Mouse (Mus musculus) right cerebral cortex, postnatal 25 days (tissue): ENCODE results near the gene Gfm1.

ENCODE experiments used
- DNase-seq: peaks from one replicate; pipeline ENCODE4 v3.0.0; 2022

Gfm1 gene

GRCm38 (mm10) chr3:67429999-67430380 lies at the start of gene Gfm1:
TSS of gene Gfm1 (plus strand) at chr3:67430096.
- DNase-seq, result peak; percentile 88

GRCm38 (mm10) chr3:67429338-67429998 lies 428 bp upstream of the Gfm1 start:
- DNase-seq, result no peak

GRCm38 (mm10) chr3:67434011-67434410 lies 4.1 kb downstream of the Gfm1 start:
- DNase-seq, result no peak

GRCm38 (mm10) chr3:67447143-67447542 lies 17.2 kb downstream of the Gfm1 start:
- no peak for DNase-seq

GRCm38 (mm10) chr3:67449660-67450059 lies 19.8 kb downstream of the Gfm1 start:
- peak; percentile 18 for DNase-seq

GRCm38 (mm10) chr3:67450601-67451210 lies 20.8 kb downstream of the Gfm1 start:
- DNase-seq, result no peak

GRCm38 (mm10) chr3:67459881-67460280 lies 30.0 kb downstream of the Gfm1 start:
- no peak for DNase-seq

- DNase-seq, result no peak
Measured at GRCm38 (mm10) chr3:67462015-67462414, 32.1 kb downstream of the Gfm1 start.

- DNase-seq, result no peak
Measured at GRCm38 (mm10) chr3:67462578-67462977, 32.7 kb downstream of the Gfm1 start.

- DNase-seq, result no peak
Measured at GRCm38 (mm10) chr3:67463001-67463400, 33.1 kb downstream of the Gfm1 start.

GRCm38 (mm10) chr3:67463450-67464372 lies 33.8 kb downstream of the Gfm1 start, which contains the start of gene Lxn:
TSS of gene Lxn (minus strand) at chr3:67463926.
- DNase-seq, result peak; percentile 81

- no peak for DNase-seq
Measured at GRCm38 (mm10) chr3:67466576-67466975, 36.7 kb downstream of the Gfm1 start.

- no peak for DNase-seq
Measured at GRCm38 (mm10) chr3:67467281-67467680, 37.4 kb downstream of the Gfm1 start.

GRCm38 (mm10) chr3:67471408-67472127 lies 41.7 kb downstream of the Gfm1 start:
- no peak for DNase-seq

GRCm38 (mm10) chr3:67473438-67473837 lies 43.5 kb downstream of the Gfm1 start:
- DNase-seq, result no peak

- no peak for DNase-seq
Measured at GRCm38 (mm10) chr3:67479806-67480205, 49.9 kb downstream of the Gfm1 start.

- no peak for DNase-seq
Measured at GRCm38 (mm10) chr3:67482400-67482799, 52.5 kb downstream of the Gfm1 start.

GRCm38 (mm10) chr3:67485233-67485632 lies 55.3 kb downstream of the Gfm1 start:
- DNase-seq, result no peak

- DNase-seq, result no peak
Measured at GRCm38 (mm10) chr3:67490156-67490555, 60.3 kb downstream of the Gfm1 start.

- DNase-seq, result no peak
Measured at GRCm38 (mm10) chr3:67492086-67492869, 62.4 kb downstream of the Gfm1 start.

GRCm38 (mm10) chr3:67493132-67493531 lies 63.2 kb downstream of the Gfm1 start:
- peak; percentile 13 for DNase-seq

GRCm38 (mm10) chr3:67496310-67496709 lies 66.4 kb downstream of the Gfm1 start:
- DNase-seq, result no peak
